Mouse (Mus musculus) C2C12 (cell line): ENCODE data around the gene Vars.

Experiments
- CTCF ChIP-seq: IDR thresholded peaks from one replicate; pipeline ENCODE4 v1.5.1; 2011; ENCODE audit not compliant: control insufficient read depth, insufficient read depth, insufficient read length
- MAX ChIP-seq: IDR thresholded peaks from one replicate; pipeline ENCODE4 v1.6.1; 2011; ENCODE audit warnings: mild to moderate bottlenecking, control low read depth
- MYOG ChIP-seq: IDR thresholded peaks from one replicate; pipeline ENCODE4 v1.6.1; 2011; ENCODE audit not compliant: control insufficient read depth, insufficient read length; ENCODE audit errors: extremely low read depth

GRCm38 (mm10) chr17:35045807-35046680, 45.3 kb downstream of the Vars start:
- TF ChIP-seq MYOG (no peak), CTCF (no peak), MAX (peak; percentile 83)
